Mouse (Mus musculus): ENCODE results near the gene Ces2a. TPM values are rescaled to one million over a fixed set of nuclear protein-coding genes. Genes with fewer than 3 reads are reported as not detected.

Ces2a gene
- total and polyA plus RNA-seq, 2 experiments from 2014 or later, result 0.42 TPM; not detected in 1

DNA sequence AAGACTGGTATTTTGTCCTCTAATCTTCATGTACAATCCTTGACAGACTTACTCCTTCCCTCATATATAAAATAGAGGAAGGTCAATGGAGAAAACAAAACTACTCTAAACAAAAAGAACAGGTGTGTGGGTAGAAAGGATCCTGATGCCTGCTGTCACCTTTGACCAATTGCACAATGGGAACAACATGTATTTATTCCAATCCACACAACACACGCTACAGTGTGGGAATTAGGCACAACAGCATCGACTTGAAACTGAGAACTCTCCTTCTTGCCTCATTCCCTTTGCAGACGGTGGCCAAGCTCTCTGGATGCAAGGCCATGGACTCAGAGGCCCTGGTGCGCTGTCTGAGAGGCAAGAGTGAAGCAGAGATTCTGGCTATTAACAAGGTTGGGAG, 27.3 kb downstream of the Ces2a start:
- WGBS, result 71% methylated on average over 4 of the region's 4 CpGs
- no peak overlapping the region for H3K4me3 ChIP-seq (ENCODE audit: low read depth, low read length)
- H3K4me2 ChIP-seq (ENCODE audit: low read depth, low read length), result no peak overlapping the region
- no peaks in the 10 kb centered on the region for H3K4me1 ChIP-seq (ENCODE audit: control insufficient read depth, insufficient read depth)
- TF ChIP-seq CTCF (IDR thresholded peaks at IDR 0.05; ENCODE audit: low read depth) (no peak), EP300 (IDR thresholded peaks at IDR 0.05; ENCODE audit: low read depth) (no peak)
- no peaks in the 10 kb centered on the region for H3K27me3 ChIP-seq (ENCODE audit: control insufficient read depth, insufficient read depth, low read length)
- no peak overlapping the region for H3K9ac ChIP-seq (replicated peaks; ENCODE audit: low read depth, low read length)
- H3K36me3 ChIP-seq (replicated peaks; ENCODE audit: control insufficient read depth, insufficient read depth, low read length), result no peaks in the 10 kb centered on the region
- ATAC-seq (ENCODE audit: insufficient read depth, low read depth), result no peak
- H3K27ac ChIP-seq (ENCODE audit: low read depth), result no peak overlapping the region
- no peak for DNase-seq (ENCODE audit: low spot score)
- no peaks in the 10 kb centered on the region for H3K9me3 ChIP-seq (replicated peaks; ENCODE audit: control insufficient read depth, low read length)

DNA sequence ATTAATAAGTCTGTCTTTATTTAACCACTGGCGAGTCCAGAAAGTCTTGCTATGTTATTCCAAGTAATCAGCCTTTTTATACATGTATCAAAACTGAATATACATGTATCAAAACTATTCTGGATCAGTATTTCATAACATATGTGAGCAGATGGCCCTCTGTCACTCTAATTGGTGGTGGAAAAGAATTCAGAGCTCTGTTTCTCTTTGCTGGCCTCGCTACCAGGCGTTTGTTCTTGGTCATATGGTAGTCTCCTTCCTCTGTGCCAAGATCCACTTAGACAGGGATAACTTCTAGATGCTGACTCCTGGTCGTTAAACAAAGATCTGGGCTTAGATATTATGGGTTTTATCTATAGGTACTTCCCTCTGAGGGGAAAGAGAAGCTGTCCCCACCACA, 32.7 kb downstream of the Ces2a start:
- Histone ChIP-seq H3K4me2 (ENCODE audit: low read depth, low read length) (no peak overlapping the region), H3K27me3 (ENCODE audit: control insufficient read depth, insufficient read depth, low read length) (no peaks in the 10 kb centered on the region), H3K9ac (replicated peaks; ENCODE audit: low read depth, low read length) (no peak overlapping the region), H3K36me3 (replicated peaks; ENCODE audit: control insufficient read depth, insufficient read depth, low read length) (no peaks in the 10 kb centered on the region), H3K9me3 (replicated peaks; ENCODE audit: control insufficient read depth, low read length) (no peaks in the 10 kb centered on the region), H3K27ac (ENCODE audit: low read depth) (no peak overlapping the region), H3K4me1 (ENCODE audit: control insufficient read depth, insufficient read depth) (no peaks in the 10 kb centered on the region), H3K4me3 (ENCODE audit: low read depth, low read length) (no peak overlapping the region)
- TF ChIP-seq CTCF (IDR thresholded peaks at IDR 0.05; ENCODE audit: low read depth), result no peak
- no peak for TF ChIP-seq EP300 (IDR thresholded peaks at IDR 0.05; ENCODE audit: low read depth)
- DNase-seq (ENCODE audit: low spot score) (no peak), ATAC-seq (ENCODE audit: insufficient read depth, low read depth) (no peak)
- 60% methylated on average over 4 of the region's 4 CpGs for WGBS

DNA sequence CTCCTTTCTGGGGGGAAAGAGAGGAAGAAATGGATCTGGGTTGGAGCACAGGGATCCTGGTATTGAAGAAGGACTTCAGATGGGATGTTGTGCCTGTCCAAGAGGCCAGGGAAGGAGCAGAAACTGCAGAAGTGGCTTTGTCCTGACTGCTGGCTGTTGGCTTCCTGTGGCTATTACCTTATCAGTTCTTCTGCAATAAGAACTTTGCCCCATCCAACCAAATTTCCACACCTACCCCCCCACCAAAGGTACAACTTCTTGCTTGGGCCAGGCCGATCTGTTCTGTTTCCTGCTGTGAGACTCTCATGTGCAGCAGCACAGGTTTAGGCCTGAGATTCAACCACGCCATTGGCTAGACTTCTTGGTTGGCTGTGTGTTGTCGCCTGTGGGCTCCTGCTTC, 36.6 kb downstream of the Ces2a start:
- H3K4me2 ChIP-seq (ENCODE audit: low read depth, low read length), result no peak overlapping the region
- H3K4me3 ChIP-seq (ENCODE audit: low read depth, low read length), result no peak overlapping the region
- no peak overlapping the region for H3K9ac ChIP-seq (replicated peaks; ENCODE audit: low read depth, low read length)
- DNase-seq (ENCODE audit: low spot score), result no peak
- no peak overlapping the region for H3K27ac ChIP-seq (ENCODE audit: low read depth)
- TF ChIP-seq CTCF (IDR thresholded peaks at IDR 0.05; ENCODE audit: low read depth) (no peak), EP300 (IDR thresholded peaks at IDR 0.05; ENCODE audit: low read depth) (no peak)
- no peaks in the 10 kb centered on the region for H3K27me3 ChIP-seq (ENCODE audit: control insufficient read depth, insufficient read depth, low read length)
- no peaks in the 10 kb centered on the region for H3K4me1 ChIP-seq (ENCODE audit: control insufficient read depth, insufficient read depth)
- 83% methylated on average over 3 of the region's 3 CpGs for WGBS
- H3K36me3 ChIP-seq (replicated peaks; ENCODE audit: control insufficient read depth, insufficient read depth, low read length), result no peaks in the 10 kb centered on the region
- ATAC-seq (ENCODE audit: insufficient read depth, low read depth), result no peak
- H3K9me3 ChIP-seq (replicated peaks; ENCODE audit: control insufficient read depth, low read length), result no peaks in the 10 kb centered on the region

DNA sequence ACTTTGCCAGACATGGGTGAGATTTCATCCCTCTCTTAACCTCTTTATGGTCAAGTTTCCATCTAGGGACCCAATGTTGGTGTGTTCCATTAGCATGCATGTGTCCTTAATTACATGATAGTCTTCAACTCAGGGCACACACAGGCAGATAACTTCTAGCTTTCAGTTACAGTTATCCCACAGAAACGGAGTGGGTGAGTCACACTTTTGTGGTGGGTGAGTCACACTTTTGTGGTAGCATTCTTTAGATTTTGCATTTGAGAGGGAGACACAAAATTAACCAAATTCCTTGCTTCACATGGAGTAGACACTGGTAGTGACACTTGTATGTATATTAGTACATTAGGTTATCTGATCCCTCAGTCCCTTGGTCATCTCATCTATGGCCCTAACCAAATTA, 53.2 kb downstream of the Ces2a start:
- DNase-seq (ENCODE audit: low spot score) (no peak), ATAC-seq (ENCODE audit: insufficient read depth, low read depth) (no peak)
- TF ChIP-seq EP300 (IDR thresholded peaks at IDR 0.05; ENCODE audit: low read depth) (no peak), CTCF (IDR thresholded peaks at IDR 0.05; ENCODE audit: low read depth) (no peak)

DNA sequence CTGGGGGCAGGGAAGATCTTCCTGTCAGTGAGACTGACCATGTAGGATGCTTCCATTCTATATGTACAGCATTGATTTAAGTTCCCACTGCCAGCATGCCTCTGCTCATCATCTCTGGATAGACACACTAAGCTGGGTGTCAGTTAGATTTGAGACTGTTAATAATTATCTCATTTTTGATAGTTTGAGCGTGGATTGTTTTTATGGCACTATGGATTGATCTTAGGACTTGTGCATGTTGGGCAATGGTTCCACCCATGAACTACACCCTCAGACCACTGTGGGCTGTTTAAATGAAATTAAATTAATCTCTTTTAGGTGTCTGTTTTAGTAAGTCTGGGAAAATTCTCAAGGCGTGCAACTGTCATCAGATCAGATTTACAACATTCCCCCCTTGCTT, 55.1 kb downstream of the Ces2a start:
- Histone ChIP-seq H3K4me1 (ENCODE audit: control insufficient read depth, insufficient read depth) (no peaks in the 10 kb centered on the region), H3K9ac (replicated peaks; ENCODE audit: low read depth, low read length) (no peak overlapping the region), H3K4me2 (ENCODE audit: low read depth, low read length) (no peak overlapping the region), H3K4me3 (ENCODE audit: low read depth, low read length) (no peak overlapping the region), H3K27me3 (ENCODE audit: control insufficient read depth, insufficient read depth, low read length) (no peaks in the 10 kb centered on the region), H3K9me3 (replicated peaks; ENCODE audit: control insufficient read depth, low read length) (no peaks in the 10 kb centered on the region), H3K36me3 (replicated peaks; ENCODE audit: control insufficient read depth, insufficient read depth, low read length) (no peaks in the 10 kb centered on the region), H3K27ac (ENCODE audit: low read depth) (no peak overlapping the region)
- 63% methylated on average over 2 of the region's 2 CpGs for WGBS
- TF ChIP-seq EP300 (IDR thresholded peaks at IDR 0.05; ENCODE audit: low read depth) (no peak), CTCF (IDR thresholded peaks at IDR 0.05; ENCODE audit: low read depth) (no peak)
- no peak for DNase-seq (ENCODE audit: low spot score)
- ATAC-seq (ENCODE audit: insufficient read depth, low read depth), result no peak

More for the DNA sequence above, 53.2 kb downstream of the Ces2a start:
- Histone ChIP-seq H3K36me3 (replicated peaks; ENCODE audit: control insufficient read depth, insufficient read depth, low read length) (no peaks in the 10 kb centered on the region), H3K4me3 (ENCODE audit: low read depth, low read length) (no peak overlapping the region), H3K27ac (ENCODE audit: low read depth) (no peak overlapping the region), H3K4me1 (ENCODE audit: control insufficient read depth, insufficient read depth) (no peaks in the 10 kb centered on the region), H3K9me3 (replicated peaks; ENCODE audit: control insufficient read depth, low read length) (no peaks in the 10 kb centered on the region), H3K27me3 (ENCODE audit: control insufficient read depth, insufficient read depth, low read length) (no peaks in the 10 kb centered on the region), H3K9ac (replicated peaks; ENCODE audit: low read depth, low read length) (no peak overlapping the region), H3K4me2 (ENCODE audit: low read depth, low read length) (no peak overlapping the region)
- 20% methylated on average over 1 of the region's 1 CpGs for WGBS

DNA sequence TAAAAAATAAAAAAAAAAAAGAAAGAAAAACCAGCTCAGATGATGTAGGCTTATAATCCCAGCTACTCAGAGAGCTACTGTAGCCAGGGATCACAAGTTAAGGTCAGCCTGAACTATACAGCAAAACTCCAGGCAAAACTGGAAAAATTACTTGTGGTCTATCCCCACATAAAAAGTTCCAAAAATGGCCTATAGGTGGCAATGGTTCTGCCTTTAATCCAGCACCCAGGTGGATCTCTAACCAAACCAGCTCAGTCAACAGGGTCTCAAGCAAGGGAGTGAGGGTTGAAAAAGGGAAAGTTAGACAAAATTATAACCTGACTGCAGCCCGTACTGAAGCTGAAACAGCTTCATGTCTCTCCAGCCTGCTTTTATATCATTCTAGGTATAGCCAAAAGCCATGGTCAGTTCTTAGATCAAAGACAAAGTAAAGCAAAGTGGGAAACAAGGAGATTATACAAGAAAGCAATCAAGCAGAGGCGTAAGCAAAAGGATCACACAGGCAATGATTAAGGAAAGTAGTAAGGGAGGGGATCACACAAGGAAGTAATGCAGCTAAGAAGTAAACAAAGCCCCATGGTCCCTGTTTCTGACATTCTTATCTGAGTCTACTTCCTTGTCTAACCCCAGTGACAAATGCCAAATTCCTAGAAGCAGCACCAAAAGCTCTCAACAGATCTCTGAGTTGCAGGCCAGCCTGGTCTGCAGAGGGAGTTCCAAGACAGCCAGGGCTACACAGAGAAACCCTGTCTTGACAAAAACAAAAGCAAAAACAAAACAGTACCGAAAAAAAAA, 56.3 kb downstream of the Ces2a start:
- ATAC-seq (ENCODE audit: insufficient read depth, low read depth) (no peak), DNase-seq (ENCODE audit: low spot score) (no peak)
- Histone ChIP-seq H3K4me2 (ENCODE audit: low read depth, low read length) (no peak overlapping the region), H3K27ac (ENCODE audit: low read depth) (no peak overlapping the region), H3K4me1 (ENCODE audit: control insufficient read depth, insufficient read depth) (no peaks in the 10 kb centered on the region), H3K9ac (replicated peaks; ENCODE audit: low read depth, low read length) (no peak overlapping the region), H3K27me3 (ENCODE audit: control insufficient read depth, insufficient read depth, low read length) (no peaks in the 10 kb centered on the region), H3K36me3 (replicated peaks; ENCODE audit: control insufficient read depth, insufficient read depth, low read length) (no peaks in the 10 kb centered on the region), H3K9me3 (replicated peaks; ENCODE audit: control insufficient read depth, low read length) (no peaks in the 10 kb centered on the region), H3K4me3 (ENCODE audit: low read depth, low read length) (no peak overlapping the region)
- 45% methylated on average over 3 of the region's 3 CpGs for WGBS
- TF ChIP-seq EP300 (IDR thresholded peaks at IDR 0.05; ENCODE audit: low read depth), result no peak
- peak; percentile 42 for TF ChIP-seq CTCF (IDR thresholded peaks at IDR 0.05; ENCODE audit: low read depth)

Small RNA genes within 50 kb of the gene (microRNA-seq; reads per million reads assigned to microRNA genes)
- gene Gm44328, result not detected

Other genes starting within 250 kb of the Ces2a start
- gene Terb1, start 224.1 kb upstream of the Ces2a start, total RNA-seq (2014; rRNA removed; ENCODE audit: low replicate concordance), result 0.15 TPM in 1 of 2 replicates, not detected in the other
- gene Terb1, start 224.1 kb upstream of the Ces2a start, polyA plus RNA-seq (2015; fragmentation: Nextera tagmentation; extraction: Ambion mirVana), result 0.05 and 0.07 TPM in 2 replicates
- gene Nae1, start 199.4 kb upstream of the Ces2a start, total RNA-seq (2014; rRNA removed; ENCODE audit: low replicate concordance), result 28.9 and 45.5 TPM in 2 replicates
- gene Nae1, start 199.4 kb upstream of the Ces2a start, polyA plus RNA-seq (2015; fragmentation: Nextera tagmentation; extraction: Ambion mirVana), result 66.3 and 66.6 TPM in 2 replicates
- 0.99 and 2.3 TPM in 2 replicates for gene Car7, start 199.3 kb upstream of the Ces2a start, total RNA-seq (2014; rRNA removed; ENCODE audit: low replicate concordance)
- 3.0 and 3.6 TPM in 2 replicates for gene Car7, start 199.3 kb upstream of the Ces2a start, polyA plus RNA-seq (2015; fragmentation: Nextera tagmentation; extraction: Ambion mirVana)
- 4.0 and 4.2 TPM in 2 replicates for gene Pdp2, start 142.6 kb upstream of the Ces2a start, total RNA-seq (2014; rRNA removed; ENCODE audit: low replicate concordance)
- gene Pdp2, start 142.6 kb upstream of the Ces2a start, polyA plus RNA-seq (2015; fragmentation: Nextera tagmentation; extraction: Ambion mirVana), result 5.7 and 6.1 TPM in 2 replicates
- gene Cdh16, start 109.6 kb upstream of the Ces2a start, total RNA-seq (2014; rRNA removed; ENCODE audit: low replicate concordance), result 8.3 and 8.9 TPM in 2 replicates
- gene Cdh16, start 109.6 kb upstream of the Ces2a start, polyA plus RNA-seq (2015; fragmentation: Nextera tagmentation; extraction: Ambion mirVana), result 11.4 and 13.1 TPM in 2 replicates
- gene Rrad, start 102.7 kb upstream of the Ces2a start, total RNA-seq (2014; rRNA removed; ENCODE audit: low replicate concordance), result 197 and 317 TPM in 2 replicates
- gene Rrad, start 102.7 kb upstream of the Ces2a start, polyA plus RNA-seq (2015; fragmentation: Nextera tagmentation; extraction: Ambion mirVana), result 235 and 284 TPM in 2 replicates
- 132 and 184 TPM in 2 replicates for gene Ciao2b, start 92.0 kb upstream of the Ces2a start, total RNA-seq (2014; rRNA removed; ENCODE audit: low replicate concordance)
- gene Ciao2b, start 92.0 kb upstream of the Ces2a start, polyA plus RNA-seq (2015; fragmentation: Nextera tagmentation; extraction: Ambion mirVana), result 141 and 147 TPM in 2 replicates
- not detected in 2 replicates for gene Ces2b, start 97.6 kb downstream of the Ces2a start, total RNA-seq (2014; rRNA removed; ENCODE audit: low replicate concordance)
- 0.05 TPM in 1 of 2 replicates, not detected in the other for gene Ces2b, start 97.6 kb downstream of the Ces2a start, polyA plus RNA-seq (2015; fragmentation: Nextera tagmentation; extraction: Ambion mirVana)
- not detected in 2 replicates for gene Ces2c, start 113.1 kb downstream of the Ces2a start, total RNA-seq (2014; rRNA removed; ENCODE audit: low replicate concordance)
- not detected in 2 replicates for gene Ces2c, start 113.1 kb downstream of the Ces2a start, polyA plus RNA-seq (2015; fragmentation: Nextera tagmentation; extraction: Ambion mirVana)
- 2.8 TPM in 1 of 2 replicates, not detected in the other for gene Ces2e, start 192.3 kb downstream of the Ces2a start, total RNA-seq (2014; rRNA removed; ENCODE audit: low replicate concordance)
- gene Ces2e, start 192.3 kb downstream of the Ces2a start, polyA plus RNA-seq (2015; fragmentation: Nextera tagmentation; extraction: Ambion mirVana), result 0.58 and 0.66 TPM in 2 replicates
- 0.92 TPM in 1 of 2 replicates, not detected in the other for gene Ces2f, start 213.4 kb downstream of the Ces2a start, total RNA-seq (2014; rRNA removed; ENCODE audit: low replicate concordance)
- gene Ces2f, start 213.4 kb downstream of the Ces2a start, polyA plus RNA-seq (2015; fragmentation: Nextera tagmentation; extraction: Ambion mirVana), result not detected in 2 replicates
- gene Ces2g, start 227.7 kb downstream of the Ces2a start, total RNA-seq (2014; rRNA removed; ENCODE audit: low replicate concordance), result 3.1 and 3.4 TPM in 2 replicates
- gene Ces2g, start 227.7 kb downstream of the Ces2a start, polyA plus RNA-seq (2015; fragmentation: Nextera tagmentation; extraction: Ambion mirVana), result 1.5 and 1.8 TPM in 2 replicates